Mouse (Mus musculus) heart, embryonic 16.5 days (tissue): ENCODE data around the gene Tax1bp1. TPM values are rescaled to one million over a fixed set of nuclear protein-coding genes. Genes with fewer than 3 reads are reported as not detected.

Experiments used
- ATAC-seq: fragments of 200-750 bp; cut with Nextera tagmentation; replicated peaks from 2 replicates; pipeline ENCODE4 v1.8.0; 2017; ENCODE audit warnings: moderate number of reproducible peaks; ENCODE audit not compliant: insufficient read depth, low FRiP score; ENCODE audit errors: extremely low read depth
- H3K27ac ChIP-seq: fragments of 300-500 bp; sonication (generic); 2 replicates; pipeline ENCODE4 v1.5.1; 2014; ENCODE audit warnings: mild to moderate bottlenecking, low read length, control low read depth, moderate library complexity
- H3K27me3 ChIP-seq: fragments of 300-500 bp; sonication (generic); 2 replicates; pipeline ENCODE4 v1.6.1; 2014; ENCODE audit warnings: low read length, mixed read lengths; ENCODE audit not compliant: control insufficient read depth, insufficient read depth
- H3K36me3 ChIP-seq: fragments of 300-500 bp; sonication (generic); 2 replicates; pipeline ENCODE4 v1.6.1; 2014; ENCODE audit not compliant: control insufficient read depth, insufficient read depth
- H3K4me1 ChIP-seq: fragments of 300-500 bp; sonication (generic); 2 replicates; pipeline ENCODE4 v1.6.1; 2014; ENCODE audit warnings: low read length, mixed read lengths; ENCODE audit not compliant: control insufficient read depth, insufficient read depth
- H3K4me2 ChIP-seq: fragments of 300-500 bp; sonication (generic); 2 replicates; pipeline ENCODE4 v1.6.1; 2014; ENCODE audit warnings: low read depth, mild to moderate bottlenecking, control low read depth, low read length
- H3K4me3 ChIP-seq: fragments of 300-500 bp; sonication (generic); 2 replicates; pipeline ENCODE4 v1.5.1; 2014; ENCODE audit warnings: mild to moderate bottlenecking, control low read depth, low read length
- H3K9ac ChIP-seq: fragments of 300-500 bp; sonication (generic); 2 replicates; pipeline ENCODE4 v1.6.1; 2014; ENCODE audit warnings: low read length, control low read depth
- H3K9me3 ChIP-seq: fragments of 300-500 bp; sonication (generic); replicated peaks from 2 replicates; pipeline ENCODE4 v1.6.1; 2016; ENCODE audit warnings: low read length; ENCODE audit not compliant: control insufficient read depth
- WGBS: fragments of 180-500 bp; shearing (Covaris S2); extraction: QIAGEN DNeasy Blood & Tissue Kit; methylation state at CpG from one replicate; pipeline ENCODE4 v1.1.7; 2014; 5-methylcytosine and 5-hydroxymethylcytosine counted together
- polyA plus RNA-seq: library from polyadenylated mRNA; unstranded; fragments of >200 nt; fragmentation: Nextera tagmentation; extraction: Ambion mirVana; gene quantifications from 2 replicates; pipeline ENCODE4 v1.2.1, GENCODE M21; 2015

The Tax1bp1 gene
- polyA plus RNA-seq, 1 experiment from 2014 or later, result 113 TPM

- Histone ChIP-seq H3K27me3 (no peaks in the 10 kb centered on the region), H3K9ac (no peak overlapping the region), H3K4me3 (no peak overlapping the region), H3K9me3 (no peaks in the 10 kb centered on the region), H3K27ac (no peak overlapping the region), H3K36me3 (no peaks in the 10 kb centered on the region), H3K4me2 (no peak overlapping the region), H3K4me1 (no peaks in the 10 kb centered on the region)
- ATAC-seq, result no peak
- 91% methylated on average over 8 of the region's 8 CpGs for WGBS
Measured at GRCm38 (mm10) chr6:52777034-52777433, 63.5 kb downstream of the Tax1bp1 start.

- H3K4me2 ChIP-seq, result no peak overlapping the region
- WGBS, result 86% methylated on average over 5 of the region's 5 CpGs
Measured at GRCm38 (mm10) chr6:52778523-52778922, 65.0 kb downstream of the Tax1bp1 start.

GRCm38 (mm10) chr6:52779546-52779945 lies 66.0 kb downstream of the Tax1bp1 start:
- 77% methylated on average over 5 of the region's 5 CpGs for WGBS
- no peak overlapping the region for H3K27ac ChIP-seq
- H3K36me3 ChIP-seq, result no peaks in the 10 kb centered on the region
- H3K4me2 ChIP-seq, result no peak overlapping the region
- H3K4me3 ChIP-seq, result no peak overlapping the region
- H3K4me1 ChIP-seq, result no peaks in the 10 kb centered on the region
- no peaks in the 10 kb centered on the region for H3K9me3 ChIP-seq
- no peak for ATAC-seq
- H3K27me3 ChIP-seq, result no peaks in the 10 kb centered on the region
- H3K9ac ChIP-seq, result no peak overlapping the region

More at GRCm38 (mm10) chr6:52778523-52778922, 65.0 kb downstream of the Tax1bp1 start:
- Histone ChIP-seq H3K27ac (no peak overlapping the region), H3K9me3 (no peaks in the 10 kb centered on the region), H3K4me1 (no peaks in the 10 kb centered on the region), H3K27me3 (no peaks in the 10 kb centered on the region), H3K4me3 (no peak overlapping the region), H3K9ac (no peak overlapping the region), H3K36me3 (no peaks in the 10 kb centered on the region)
- no peak for ATAC-seq

GRCm38 (mm10) chr6:52790316-52790715 lies 76.8 kb downstream of the Tax1bp1 start:
- no peak for ATAC-seq
- no peak overlapping the region for H3K4me2 ChIP-seq
- WGBS, result 50% methylated on average over 10 of the region's 10 CpGs
- H3K4me3 ChIP-seq, result no peak overlapping the region
- no peak overlapping the region for H3K27ac ChIP-seq
- no peak overlapping the region for H3K9ac ChIP-seq
- H3K36me3 ChIP-seq, result no peaks in the 10 kb centered on the region; the same call in 1 of the 2 replicates
- H3K4me1 ChIP-seq, result peaks cover 8% of the 10 kb centered on the region
- no peaks in the 10 kb centered on the region for H3K27me3 ChIP-seq
- H3K9me3 ChIP-seq, result no peaks in the 10 kb centered on the region; the same call in 1 of the 2 replicates

GRCm38 (mm10) chr6:52790781-52791180 lies 77.3 kb downstream of the Tax1bp1 start:
- Histone ChIP-seq H3K9ac (no peak overlapping the region), H3K27me3 (no peaks in the 10 kb centered on the region), H3K4me1 (peaks cover 9% of the 10 kb centered on the region), H3K9me3 (no peaks in the 10 kb centered on the region; the same call in 1 of the 2 replicates), H3K4me3 (no peak overlapping the region), H3K36me3 (no peaks in the 10 kb centered on the region), H3K27ac (no peak overlapping the region), H3K4me2 (no peak overlapping the region)
- WGBS, result 81% methylated on average over 4 of the region's 4 CpGs
- ATAC-seq, result no peak

GRCm38 (mm10) chr6:52792455-52792854 lies 78.9 kb downstream of the Tax1bp1 start:
- peaks cover 17% of the 10 kb centered on the region for H3K4me1 ChIP-seq
- no peak for ATAC-seq
- H3K9ac ChIP-seq, result no peak overlapping the region
- H3K27ac ChIP-seq, result no peak overlapping the region
- no peak overlapping the region for H3K4me3 ChIP-seq
- H3K27me3 ChIP-seq, result no peaks in the 10 kb centered on the region
- no peak overlapping the region for H3K4me2 ChIP-seq
- 75% methylated on average over 3 of the region's 3 CpGs for WGBS
- no peaks in the 10 kb centered on the region; the same call in 1 of the 2 replicates for H3K9me3 ChIP-seq
- H3K36me3 ChIP-seq, result no peaks in the 10 kb centered on the region

GRCm38 (mm10) chr6:52795029-52795841 lies 81.7 kb downstream of the Tax1bp1 start:
- Histone ChIP-seq H3K4me2 (no peak overlapping the region), H3K4me3 (no peak overlapping the region), H3K36me3 (no peaks in the 10 kb centered on the region), H3K27ac (peak overlapping the region; percentile 59), H3K9ac (no peak overlapping the region), H3K27me3 (no peaks in the 10 kb centered on the region), H3K9me3 (peaks cover 4% of the 10 kb centered on the region; the same call in 1 of the 2 replicates), H3K4me1 (peaks cover 17% of the 10 kb centered on the region)
- 64% methylated on average over 16 of the region's 16 CpGs for WGBS
- no peak for ATAC-seq

- Histone ChIP-seq H3K36me3 (no peaks in the 10 kb centered on the region), H3K4me2 (no peak overlapping the region), H3K4me3 (no peak overlapping the region), H3K27me3 (no peaks in the 10 kb centered on the region), H3K9ac (no peak overlapping the region), H3K9me3 (peaks cover 4% of the 10 kb centered on the region; the same call in 1 of the 2 replicates), H3K4me1 (peaks cover 17% of the 10 kb centered on the region), H3K27ac (peak overlapping the region; percentile 59)
- ATAC-seq, result no peak
- WGBS, result 61% methylated on average over 9 of the region's 9 CpGs
Measured at GRCm38 (mm10) chr6:52796035-52796598, 82.6 kb downstream of the Tax1bp1 start.

GRCm38 (mm10) chr6:52796691-52797090 lies 83.2 kb downstream of the Tax1bp1 start:
- Histone ChIP-seq H3K9me3 (0 out of 2 replicates have a peak, but pooled peaks cover 4% of the 10 kb centered on the region), H3K27ac (no peak overlapping the region), H3K4me2 (no peak overlapping the region), H3K4me1 (peaks cover 20% of the 10 kb centered on the region), H3K27me3 (no peaks in the 10 kb centered on the region), H3K9ac (no peak overlapping the region), H3K4me3 (no peak overlapping the region), H3K36me3 (no peaks in the 10 kb centered on the region)
- WGBS, result 42% methylated on average over 1 of the region's 1 CpGs
- no peak for ATAC-seq
